Mouse (Mus musculus): ENCODE data around the gene Nodal. TPM values are rescaled to one million over a fixed set of nuclear protein-coding genes. Genes with fewer than 3 reads are reported as not detected.
A peak's percentile ranks its signal among the peaks of the same experiment; 100 is the strongest.

The Nodal gene
- total RNA-seq (2022), result under 1 TPM in 3 of 4 experiments, not detected in 1; 0.22 to 0.30 (median 0.25) TPM

- no peak for DNase-seq (ENCODE audit: low spot score in 2 of 2)
These were observed at the start of gene Nodal for GRCm38 (mm10) chr10:61417672-61418071. TSS of gene Nodal (plus strand) at chr10:61417972.

- DNase-seq (ENCODE audit: low spot score in 2 of 2), result no peak
These were observed 48.0 kb upstream of the Nodal start for GRCm38 (mm10) chr10:61369755-61370154.

- no peak for DNase-seq (ENCODE audit: low spot score in 2 of 2)
These were observed 47.3 kb upstream of the Nodal start for GRCm38 (mm10) chr10:61370273-61370979.

GRCm38 (mm10) chr10:61371884-61372584, 45.7 kb upstream of the Nodal start:
- no peak for DNase-seq (ENCODE audit: low spot score in 2 of 2)

- no peak for DNase-seq (ENCODE audit: low spot score in 2 of 2)
These were observed 45.2 kb upstream of the Nodal start for GRCm38 (mm10) chr10:61372585-61372923.

GRCm38 (mm10) chr10:61374076-61374475, 43.7 kb upstream of the Nodal start:
- no peak for DNase-seq (ENCODE audit: low spot score in 2 of 2)

GRCm38 (mm10) chr10:61374771-61375481, 42.8 kb upstream of the Nodal start:
- no peak for DNase-seq (ENCODE audit: low spot score in 2 of 2)

GRCm38 (mm10) chr10:61378050-61378449, 39.7 kb upstream of the Nodal start:
- DNase-seq (ENCODE audit: low spot score in 2 of 2), result no peak

- no peak for DNase-seq (ENCODE audit: low spot score in 2 of 2)
These were observed 39.1 kb upstream of the Nodal start for GRCm38 (mm10) chr10:61378698-61379097.

GRCm38 (mm10) chr10:61379340-61380040, 38.3 kb upstream of the Nodal start:
- DNase-seq (ENCODE audit: low spot score in 2 of 2), result no peak

- no peak for DNase-seq (ENCODE audit: low spot score in 2 of 2)
These were observed 37.6 kb upstream of the Nodal start for GRCm38 (mm10) chr10:61380186-61380585.

- no peak for DNase-seq (ENCODE audit: low spot score in 2 of 2)
These were observed 35.9 kb upstream of the Nodal start for GRCm38 (mm10) chr10:61381823-61382222.

- no peak for DNase-seq (ENCODE audit: low spot score in 2 of 2)
These were observed 35.5 kb upstream of the Nodal start for GRCm38 (mm10) chr10:61382281-61382731.

- DNase-seq (ENCODE audit: low spot score in 2 of 2), result peak in 1 of 2 experiments; percentile 30
These were observed 34.6 kb upstream of the Nodal start, which contains the start of gene Pald1 for GRCm38 (mm10) chr10:61383021-61383714. TSS of gene Pald1 (minus strand) at chr10:61383530.

GRCm38 (mm10) chr10:61383715-61384047, 34.1 kb upstream of the Nodal start:
- DNase-seq (ENCODE audit: low spot score in 2 of 2), result no peak

- no peak for DNase-seq (ENCODE audit: low spot score in 2 of 2)
These were observed 32.6 kb upstream of the Nodal start for GRCm38 (mm10) chr10:61385174-61385573.

GRCm38 (mm10) chr10:61386284-61386683, 31.5 kb upstream of the Nodal start:
- no peak for DNase-seq (ENCODE audit: low spot score in 2 of 2)

GRCm38 (mm10) chr10:61389020-61389419, 28.8 kb upstream of the Nodal start:
- DNase-seq (ENCODE audit: low spot score in 2 of 2), result no peak

GRCm38 (mm10) chr10:61390148-61390547, 27.6 kb upstream of the Nodal start:
- DNase-seq (ENCODE audit: low spot score in 2 of 2), result no peak

GRCm38 (mm10) chr10:61392584-61392983, 25.2 kb upstream of the Nodal start:
- DNase-seq (ENCODE audit: low spot score in 2 of 2), result no peak
